Mouse (Mus musculus): ENCODE data around the gene Gm572. TPM values are rescaled to one million over a fixed set of nuclear protein-coding genes. Genes with fewer than 3 reads are reported as not detected.

Gene Gm572
- 0.19 and 0.28 TPM in 2 replicates for polyA plus RNA-seq (2014; fragmentation: Nextera tagmentation; extraction: Ambion mirVana)

DNA sequence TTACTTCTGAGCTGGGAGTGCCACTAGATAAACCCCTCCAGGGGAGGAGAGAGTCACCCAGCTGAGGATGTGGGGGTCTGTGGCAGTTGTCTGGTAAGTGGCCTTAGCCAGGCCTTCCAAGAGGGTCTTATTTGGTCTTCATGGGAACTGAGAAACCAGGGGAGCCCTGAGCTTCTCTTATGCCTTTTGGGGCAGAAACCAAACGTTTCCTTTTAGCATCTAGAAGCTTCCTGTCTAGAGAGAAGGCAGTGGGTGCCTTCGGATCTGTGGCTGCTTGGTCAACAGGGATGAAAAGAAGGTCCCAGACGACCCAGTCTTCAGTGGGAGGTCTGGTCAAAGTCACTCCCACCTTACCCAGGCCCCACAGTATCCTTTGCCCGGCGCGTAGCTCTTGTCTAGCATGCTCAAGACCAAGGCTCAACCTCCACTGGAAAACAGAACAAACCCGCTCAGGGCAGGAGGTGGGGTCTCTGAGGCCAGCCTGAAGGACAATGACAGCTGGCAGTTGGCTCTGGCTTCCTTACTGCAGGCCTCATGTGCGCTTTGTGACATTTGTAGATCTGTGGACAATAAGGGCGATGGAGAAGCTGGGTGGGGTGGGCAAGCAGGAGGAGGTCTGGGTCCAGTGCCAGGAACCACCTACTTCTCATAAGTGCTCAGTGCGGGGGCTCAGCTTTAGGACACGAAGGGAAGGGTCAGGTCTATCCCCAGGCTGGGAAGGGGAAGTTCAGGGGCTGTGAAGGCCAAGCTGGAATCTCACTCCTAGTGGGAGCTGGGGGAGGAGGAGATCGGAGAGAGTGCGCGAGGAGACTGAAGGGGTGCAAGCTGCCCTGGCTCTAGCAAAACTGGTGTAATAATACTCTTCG, at the start of gene Gm572:
TSS of gene Gm572 (plus strand) at position 27 of the 866 bp plus-strand sequence.
- H3K36me3 ChIP-seq (ENCODE audit: control insufficient read depth, insufficient read depth, low read length): no peaks in the 10 kb centered on the region
- no peaks in the 10 kb centered on the region for H3K9me3 ChIP-seq (ENCODE audit: control insufficient read depth, low read length)
- peak within 1 kb of the TSS; percentile 54 for H3K4me2 ChIP-seq (ENCODE audit: low read length)
- H3K27ac ChIP-seq (replicated peaks in 1 of 2; ENCODE audit: control insufficient read depth in 1 of 2, insufficient read depth in 1 of 2, low read depth in 2 of 2, low read length in 2 of 2): no peak within 1 kb of the TSS
- peaks cover 10 to 11% of the 10 kb centered on the region in 2 experiments for H3K4me1 ChIP-seq (ENCODE audit: control insufficient read depth in 2 of 2, insufficient read depth in 2 of 2, low read length in 2 of 2)
- H3K9ac ChIP-seq (ENCODE audit: low read length): 0 out of 2 replicates have a peak within 1 kb of the TSS, but pooled peaks have one; percentile 36
- WGBS: 51% methylated on average over 15 of the region's 15 CpGs
- ATAC-seq (ENCODE audit: insufficient number of reproducible peaks, insufficient read depth, low FRiP score, low read depth): no peak
- H3K27me3 ChIP-seq (ENCODE audit: control insufficient read depth, insufficient read depth, low read length): no peaks in the 10 kb centered on the region
- no peak within 1 kb of the TSS for H3K4me3 ChIP-seq (ENCODE audit: control insufficient read depth in 1 of 2, insufficient read depth in 1 of 2, low read depth in 1 of 2, low read length in 2 of 2)

DNA sequence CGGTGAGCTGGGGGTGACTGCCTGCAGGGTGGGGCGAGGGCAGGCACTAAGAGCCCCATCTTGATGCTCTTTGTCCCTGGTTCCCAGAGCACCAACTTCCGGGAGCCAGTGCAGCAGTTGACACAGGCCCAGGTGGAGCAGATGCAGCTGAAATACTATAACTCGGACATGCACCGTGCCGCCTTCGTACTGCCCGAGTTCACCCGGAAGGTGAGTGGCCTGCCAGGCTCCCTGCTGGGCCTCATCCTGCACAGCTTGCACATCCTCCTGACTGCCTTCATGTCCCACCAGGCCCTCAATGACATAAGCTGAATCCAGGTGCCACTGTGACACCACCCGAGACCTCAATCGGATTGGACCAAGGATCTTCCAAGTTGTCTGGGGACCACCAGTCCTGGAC, 49.1 kb upstream of the Gm572 start:
- Histone ChIP-seq H3K9me3 (ENCODE audit: control insufficient read depth, low read length) (no peaks in the 10 kb centered on the region), H3K27ac (replicated peaks in 1 of 2; ENCODE audit: control insufficient read depth in 1 of 2, insufficient read depth in 1 of 2, low read depth in 2 of 2, low read length in 2 of 2) (no peak overlapping the region), H3K4me2 (ENCODE audit: low read length) (no peak overlapping the region), H3K9ac (ENCODE audit: low read length) (no peak overlapping the region), H3K4me1 (ENCODE audit: control insufficient read depth in 2 of 2, insufficient read depth in 2 of 2, low read length in 2 of 2) (peaks cover 10 to 11% of the 10 kb centered on the region in 2 experiments), H3K27me3 (ENCODE audit: control insufficient read depth, insufficient read depth, low read length) (no peaks in the 10 kb centered on the region), H3K4me3 (ENCODE audit: control insufficient read depth in 1 of 2, insufficient read depth in 1 of 2, low read depth in 1 of 2, low read length in 2 of 2) (no peak overlapping the region), H3K36me3 (ENCODE audit: control insufficient read depth, insufficient read depth, low read length) (peaks cover 58% of the 10 kb centered on the region)
- 94% methylated on average over 11 of the region's 11 CpGs for WGBS
- no peak for ATAC-seq (ENCODE audit: insufficient number of reproducible peaks, insufficient read depth, low FRiP score, low read depth)

DNA sequence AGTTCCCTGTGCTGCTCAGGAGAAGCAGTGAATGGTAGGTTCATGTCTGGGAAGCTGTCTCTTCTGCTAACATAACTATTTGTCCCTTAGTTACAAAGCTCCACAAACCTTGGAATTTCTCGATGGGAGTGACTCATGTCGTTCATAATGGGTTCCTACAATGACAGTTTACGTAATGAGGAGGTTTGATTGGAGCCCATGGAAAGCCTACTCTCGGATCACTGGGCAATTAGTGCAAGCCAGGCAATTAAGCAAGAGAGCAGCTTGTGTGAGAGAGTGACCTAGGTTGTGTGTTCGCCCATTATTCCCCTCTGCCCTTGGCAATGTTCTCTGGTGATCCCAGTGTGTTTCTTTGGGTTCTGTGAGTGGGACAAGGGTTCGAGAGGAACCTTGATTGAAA, 47.2 kb upstream of the Gm572 start:
- H3K36me3 ChIP-seq (ENCODE audit: control insufficient read depth, insufficient read depth, low read length): peaks cover 58% of the 10 kb centered on the region
- no peak for ATAC-seq (ENCODE audit: insufficient number of reproducible peaks, insufficient read depth, low FRiP score, low read depth)
- H3K9me3 ChIP-seq (ENCODE audit: control insufficient read depth, low read length): no peaks in the 10 kb centered on the region
- H3K27ac ChIP-seq (replicated peaks in 1 of 2; ENCODE audit: control insufficient read depth in 1 of 2, insufficient read depth in 1 of 2, low read depth in 2 of 2, low read length in 2 of 2): no peak overlapping the region
- H3K4me3 ChIP-seq (ENCODE audit: control insufficient read depth in 1 of 2, insufficient read depth in 1 of 2, low read depth in 1 of 2, low read length in 2 of 2): no peak overlapping the region
- H3K4me2 ChIP-seq (ENCODE audit: low read length): no peak overlapping the region
- 88% methylated on average over 6 of the region's 6 CpGs for WGBS
- H3K9ac ChIP-seq (ENCODE audit: low read length): no peak overlapping the region
- H3K4me1 ChIP-seq (ENCODE audit: control insufficient read depth in 2 of 2, insufficient read depth in 2 of 2, low read length in 2 of 2): peaks cover 7 to 11% of the 10 kb centered on the region in 2 experiments
- H3K27me3 ChIP-seq (ENCODE audit: control insufficient read depth, insufficient read depth, low read length): no peaks in the 10 kb centered on the region

DNA sequence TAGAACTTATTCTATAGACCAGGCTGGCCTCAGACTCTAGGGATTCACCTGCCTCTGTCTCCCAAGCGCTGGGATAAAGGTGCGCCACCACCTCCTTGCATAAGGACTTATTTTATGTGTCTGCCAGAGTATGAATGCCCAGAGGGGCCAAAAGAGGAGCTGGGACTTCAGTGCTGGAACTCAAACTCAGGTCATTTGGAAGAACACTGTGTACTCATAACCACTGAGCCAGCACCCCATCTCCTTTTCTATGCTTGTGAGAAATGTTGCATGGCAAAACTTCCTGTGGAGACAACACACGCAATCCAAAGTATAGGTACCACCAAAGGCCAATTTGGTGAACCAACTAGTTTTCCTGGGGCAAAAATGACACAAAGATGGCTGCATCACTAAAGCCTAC, 46.4 kb upstream of the Gm572 start:
- peaks cover 7 to 11% of the 10 kb centered on the region in 2 experiments for H3K4me1 ChIP-seq (ENCODE audit: control insufficient read depth in 2 of 2, insufficient read depth in 2 of 2, low read length in 2 of 2)
- peaks cover 58% of the 10 kb centered on the region for H3K36me3 ChIP-seq (ENCODE audit: control insufficient read depth, insufficient read depth, low read length)
- ATAC-seq (ENCODE audit: insufficient number of reproducible peaks, insufficient read depth, low FRiP score, low read depth): no peak

DNA sequence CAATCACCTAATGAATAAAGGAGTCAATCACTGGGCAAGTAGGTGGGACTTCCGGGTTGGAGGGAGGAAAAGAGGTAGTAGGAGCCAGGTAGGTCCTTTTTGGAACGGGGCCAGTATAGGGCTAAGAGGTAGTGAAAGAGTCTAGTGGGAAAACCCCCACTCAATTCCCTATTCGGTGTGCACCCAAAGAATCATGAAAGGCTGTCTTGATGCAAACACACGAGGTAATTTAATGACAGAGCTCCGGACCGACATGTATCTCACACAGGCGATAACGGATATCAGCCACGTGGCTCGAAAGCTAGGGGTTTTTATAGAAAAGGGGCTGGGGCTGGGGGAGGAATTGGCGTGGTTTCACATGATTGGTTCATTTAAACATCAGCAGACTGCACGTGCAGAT, 44.3 kb upstream of the Gm572 start:
- Histone ChIP-seq H3K9me3 (ENCODE audit: control insufficient read depth, low read length) (no peaks in the 10 kb centered on the region), H3K9ac (ENCODE audit: low read length) (no peak overlapping the region), H3K36me3 (ENCODE audit: control insufficient read depth, insufficient read depth, low read length) (peaks cover 46% of the 10 kb centered on the region), H3K4me3 (ENCODE audit: control insufficient read depth in 1 of 2, insufficient read depth in 1 of 2, low read depth in 1 of 2, low read length in 2 of 2) (no peak overlapping the region), H3K27me3 (ENCODE audit: control insufficient read depth, insufficient read depth, low read length) (no peaks in the 10 kb centered on the region), H3K4me2 (ENCODE audit: low read length) (no peak overlapping the region), H3K4me1 (ENCODE audit: control insufficient read depth in 2 of 2, insufficient read depth in 2 of 2, low read length in 2 of 2) (no peaks in the 10 kb centered on the region), H3K27ac (replicated peaks in 1 of 2; ENCODE audit: control insufficient read depth in 1 of 2, insufficient read depth in 1 of 2, low read depth in 2 of 2, low read length in 2 of 2) (no peak overlapping the region)
- no peak for ATAC-seq (ENCODE audit: insufficient number of reproducible peaks, insufficient read depth, low FRiP score, low read depth)
- WGBS: 91% methylated on average over 12 of the region's 12 CpGs

More for the DNA sequence above, 46.4 kb upstream of the Gm572 start:
- no peaks in the 10 kb centered on the region for H3K9me3 ChIP-seq (ENCODE audit: control insufficient read depth, low read length)
- no peak overlapping the region for H3K27ac ChIP-seq (replicated peaks in 1 of 2; ENCODE audit: control insufficient read depth in 1 of 2, insufficient read depth in 1 of 2, low read depth in 2 of 2, low read length in 2 of 2)
- no peak overlapping the region for H3K9ac ChIP-seq (ENCODE audit: low read length)
- WGBS: 94% methylated on average over 3 of the region's 3 CpGs
- H3K4me2 ChIP-seq (ENCODE audit: low read length): no peak overlapping the region
- H3K27me3 ChIP-seq (ENCODE audit: control insufficient read depth, insufficient read depth, low read length): no peaks in the 10 kb centered on the region
- no peak overlapping the region for H3K4me3 ChIP-seq (ENCODE audit: control insufficient read depth in 1 of 2, insufficient read depth in 1 of 2, low read depth in 1 of 2, low read length in 2 of 2)

DNA sequence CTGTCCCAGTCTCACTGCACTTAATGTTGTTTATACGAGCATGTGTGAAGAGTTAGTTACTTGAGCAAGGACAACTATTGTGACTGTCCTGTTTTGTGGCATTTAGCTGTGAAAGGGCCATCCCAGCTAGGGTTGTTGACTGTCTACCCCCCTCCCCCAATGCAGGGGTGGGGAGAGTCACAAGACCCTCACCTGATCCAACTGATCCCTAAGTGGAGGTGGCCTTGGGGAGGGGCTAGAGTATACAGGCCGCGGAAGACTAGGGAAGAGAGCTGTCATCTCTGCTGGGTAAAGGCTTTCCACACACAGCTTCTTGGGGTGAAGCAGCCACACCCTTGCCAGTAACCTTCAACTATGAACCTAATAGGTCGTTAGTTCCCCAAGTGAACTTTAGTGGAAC, 42.8 kb upstream of the Gm572 start:
- ATAC-seq (ENCODE audit: insufficient number of reproducible peaks, insufficient read depth, low FRiP score, low read depth): no peak
- Histone ChIP-seq H3K4me3 (ENCODE audit: control insufficient read depth in 1 of 2, insufficient read depth in 1 of 2, low read depth in 1 of 2, low read length in 2 of 2) (no peak overlapping the region), H3K27me3 (ENCODE audit: control insufficient read depth, insufficient read depth, low read length) (no peaks in the 10 kb centered on the region), H3K9ac (ENCODE audit: low read length) (no peak overlapping the region), H3K4me1 (ENCODE audit: control insufficient read depth in 2 of 2, insufficient read depth in 2 of 2, low read length in 2 of 2) (no peaks in the 10 kb centered on the region), H3K27ac (replicated peaks in 1 of 2; ENCODE audit: control insufficient read depth in 1 of 2, insufficient read depth in 1 of 2, low read depth in 2 of 2, low read length in 2 of 2) (no peak overlapping the region), H3K9me3 (ENCODE audit: control insufficient read depth, low read length) (no peaks in the 10 kb centered on the region), H3K36me3 (ENCODE audit: control insufficient read depth, insufficient read depth, low read length) (peaks cover 31% of the 10 kb centered on the region), H3K4me2 (ENCODE audit: low read length) (no peak overlapping the region)
- WGBS: 90% methylated on average over 4 of the region's 4 CpGs

DNA sequence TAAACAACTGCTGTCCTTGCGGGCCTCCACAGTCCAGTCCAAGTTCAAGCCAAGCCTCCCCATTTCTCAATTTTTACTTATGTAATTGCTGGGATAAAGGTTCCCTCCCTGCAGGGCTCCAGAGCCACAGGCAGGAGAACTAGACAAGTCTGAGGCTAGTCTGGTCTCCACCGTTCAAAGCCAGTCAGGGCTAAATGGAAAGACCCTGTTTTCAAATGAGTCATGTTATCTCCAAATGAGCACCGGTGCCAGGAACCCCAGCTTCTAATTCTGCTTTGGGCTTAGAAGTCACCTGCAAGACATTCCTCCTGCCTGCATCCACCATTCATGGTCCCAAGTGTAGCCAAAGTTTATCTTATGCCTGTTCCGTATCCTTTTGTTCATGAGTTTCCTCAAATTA, 41.2 kb upstream of the Gm572 start:
- H3K9ac ChIP-seq (ENCODE audit: low read length): no peak overlapping the region
- H3K9me3 ChIP-seq (ENCODE audit: control insufficient read depth, low read length): no peaks in the 10 kb centered on the region
- 65% methylated on average over 4 of the region's 4 CpGs for WGBS
- H3K36me3 ChIP-seq (ENCODE audit: control insufficient read depth, insufficient read depth, low read length): peaks cover 16% of the 10 kb centered on the region
- H3K4me2 ChIP-seq (ENCODE audit: low read length): no peak overlapping the region
- no peak overlapping the region for H3K27ac ChIP-seq (replicated peaks in 1 of 2; ENCODE audit: control insufficient read depth in 1 of 2, insufficient read depth in 1 of 2, low read depth in 2 of 2, low read length in 2 of 2)
- no peak for ATAC-seq (ENCODE audit: insufficient number of reproducible peaks, insufficient read depth, low FRiP score, low read depth)
- H3K4me1 ChIP-seq (ENCODE audit: control insufficient read depth in 2 of 2, insufficient read depth in 2 of 2, low read length in 2 of 2): no peaks in the 10 kb centered on the region
- H3K4me3 ChIP-seq (ENCODE audit: control insufficient read depth in 1 of 2, insufficient read depth in 1 of 2, low read depth in 1 of 2, low read length in 2 of 2): no peak overlapping the region
- no peaks in the 10 kb centered on the region for H3K27me3 ChIP-seq (ENCODE audit: control insufficient read depth, insufficient read depth, low read length)
